Mouse (Mus musculus) MEL (cell line): ENCODE data around the gene Tsga10. TPM values are rescaled to one million over a fixed set of nuclear protein-coding genes. Genes with fewer than 3 reads are reported as not detected.

Experiments used
- DNase-seq: peaks from one replicate; pipeline ENCODE4 v3.0.0; 2011; ENCODE audit warnings: low read depth, low spot score
- H3K27ac ChIP-seq: 2 replicates; pipeline ENCODE4 v1.5.1; 2012; ENCODE audit warnings: low read depth, mild to moderate bottlenecking, control low read depth, low read length, moderate library complexity; ENCODE audit not compliant: control insufficient read depth
- H3K27me3 ChIP-seq, 2 experiments: fragments of 150-350 bp in 1 of 2; sonication (generic) in 1 of 2; 2 replicates each; pipeline ENCODE4 v1.6.1; 2012; ENCODE audit warnings: low read length in 2 of 2, mild to moderate bottlenecking in 2 of 2, improper control_type of control experiment in 1 of 2, moderate library complexity in 1 of 2; ENCODE audit not compliant: insufficient read depth in 2 of 2, control insufficient read depth in 1 of 2
- H3K36me3 ChIP-seq, 2 experiments: 2 replicates each; pipeline ENCODE4 v1.6.1; 2012 to 2014; ENCODE audit warnings: low read length in 2 of 2, improper control_type of control experiment in 1 of 2, inconsistent platforms in 1 of 2, mild to moderate bottlenecking in 1 of 2; ENCODE audit not compliant: insufficient read depth in 2 of 2, control insufficient read depth in 1 of 2
- H3K4me1 ChIP-seq, 2 experiments: fragments of 150-350 bp in 1 of 2; sonication (generic) in 1 of 2; 2 replicates each; pipeline ENCODE4 v1.6.1; 2012; ENCODE audit warnings: low read length in 2 of 2, improper control_type of control experiment in 1 of 2, mild to moderate bottlenecking in 1 of 2; ENCODE audit not compliant: insufficient read depth in 2 of 2, control insufficient read depth in 1 of 2
- H3K4me3 ChIP-seq, 2 experiments: fragments of 150-350 bp in 1 of 2; sonication (generic) in 1 of 2; 2 replicates each; pipeline ENCODE4 v1.5.1; 2012; ENCODE audit warnings: low read depth in 2 of 2, low read length in 2 of 2, mild to moderate bottlenecking in 2 of 2, moderate library complexity in 2 of 2, control low read depth in 1 of 2, improper control_type of control experiment in 1 of 2; ENCODE audit not compliant: control insufficient read depth in 1 of 2, insufficient read depth in 1 of 2
- H3K79me2 ChIP-seq: 2 replicates; pipeline ENCODE4 v1.6.1; 2012; ENCODE audit warnings: mild to moderate bottlenecking, low read length, moderate library complexity; ENCODE audit not compliant: control insufficient read depth, poor library complexity, insufficient read depth
- H3K9ac ChIP-seq: 2 replicates; pipeline ENCODE4 v1.6.1; 2012; ENCODE audit warnings: low read depth, mild to moderate bottlenecking, control low read depth, low read length, moderate library complexity; ENCODE audit not compliant: control insufficient read depth, poor library complexity, severe bottlenecking
- H3K9me3 ChIP-seq: fragments of 150-350 bp; sonication (generic); replicated peaks from 2 replicates; pipeline ENCODE4 v1.6.1; 2012; ENCODE audit warnings: mild to moderate bottlenecking, low read length, improper control_type of control experiment, moderate library complexity; ENCODE audit not compliant: insufficient read depth
- BHLHE40 ChIP-seq: IDR thresholded peaks from 2 replicates; pipeline ENCODE4 v1.6.1; 2012; ENCODE audit warnings: low read depth, mild to moderate bottlenecking, inconsistent platforms, low read length, improper control_type of control experiment, borderline replicate concordance
- CHD1 ChIP-seq: IDR thresholded peaks from 2 replicates; pipeline ENCODE4 v1.6.1; 2012; ENCODE audit warnings: low read depth, mild to moderate bottlenecking, inconsistent platforms, low read length, improper control_type of control experiment
- CHD2 ChIP-seq: IDR thresholded peaks from 2 replicates; pipeline ENCODE4 v1.6.1; 2011; ENCODE audit warnings: low read length, improper control_type of control experiment
- CTCF ChIP-seq, 3 experiments: IDR thresholded peaks in 2 of 3; conservative IDR thresholded peaks in 1 of 3; 2 replicates each; pipeline ENCODE4 v1.5.1; 2011 to 2012; ENCODE audit warnings: low read length in 3 of 3, low read depth in 2 of 3, mild to moderate bottlenecking in 2 of 3, improper control_type of control experiment in 1 of 3, inconsistent platforms in 1 of 3, mixed read lengths in 1 of 3, moderate library complexity in 1 of 3; ENCODE audit not compliant: control insufficient read depth in 1 of 3, insufficient read depth in 1 of 3, poor library complexity in 1 of 3, severe bottlenecking in 1 of 3
- E2F4 ChIP-seq: IDR thresholded peaks from 2 replicates; pipeline ENCODE4 v1.6.1; 2011; ENCODE audit warnings: low read depth, low read length, improper control_type of control experiment, borderline replicate concordance
- ELF1 ChIP-seq: IDR thresholded peaks from 2 replicates; pipeline ENCODE4 v1.6.1; 2014; ENCODE audit warnings: low read depth, mild to moderate bottlenecking, inconsistent platforms, low read length, improper control_type of control experiment, moderate library complexity
- EP300 ChIP-seq, 2 experiments: IDR thresholded peaks; 2 replicates each; pipeline ENCODE4 v1.6.1; 2011; ENCODE audit warnings: improper control_type of control experiment in 2 of 2, low read length in 2 of 2, low read depth in 1 of 2, mild to moderate bottlenecking in 1 of 2
- ETS1 ChIP-seq: IDR thresholded peaks from 2 replicates; pipeline ENCODE4 v1.6.1; 2012; ENCODE audit warnings: low read depth, mild to moderate bottlenecking, inconsistent platforms, low read length, improper control_type of control experiment, moderate library complexity
- GABPA ChIP-seq: IDR thresholded peaks from 2 replicates; pipeline ENCODE4 v1.6.1; 2012; ENCODE audit warnings: low read depth, mild to moderate bottlenecking, inconsistent platforms, low read length, improper control_type of control experiment, moderate library complexity
- GATA1 ChIP-seq: IDR thresholded peaks from 2 replicates; pipeline ENCODE4 v1.6.1; 2011; ENCODE audit warnings: low read depth, low read length, improper control_type of control experiment
- HCFC1 ChIP-seq: IDR thresholded peaks from 2 replicates; pipeline ENCODE4 v1.6.1; 2012; ENCODE audit warnings: low read depth, mild to moderate bottlenecking, inconsistent platforms, low read length, improper control_type of control experiment, moderate library complexity
- KAT2A ChIP-seq: conservative IDR thresholded peaks from 2 replicates; pipeline ENCODE4 v1.6.1; 2012; ENCODE audit warnings: low read depth, low read length, improper control_type of control experiment, inconsistent platforms
- MAFK ChIP-seq: IDR thresholded peaks from 2 replicates; pipeline ENCODE4 v1.6.1; 2011; ENCODE audit warnings: low read depth, mild to moderate bottlenecking, low read length, improper control_type of control experiment, borderline replicate concordance
- MAX ChIP-seq: IDR thresholded peaks from 2 replicates; pipeline ENCODE4 v1.6.1; 2011; ENCODE audit warnings: low read length, improper control_type of control experiment
- MAZ ChIP-seq: IDR thresholded peaks from 2 replicates; pipeline ENCODE4 v1.6.1; 2012; ENCODE audit warnings: low read depth, mild to moderate bottlenecking, inconsistent platforms, low read length, improper control_type of control experiment
- MEF2A ChIP-seq: IDR thresholded peaks from 2 replicates; pipeline ENCODE4 v1.6.1; 2014; ENCODE audit warnings: low read depth, mild to moderate bottlenecking, inconsistent platforms, low read length, improper control_type of control experiment; ENCODE audit not compliant: poor library complexity, insufficient replicate concordance, severe bottlenecking; ENCODE audit errors: extremely low read depth
- MXI1 ChIP-seq: IDR thresholded peaks from 2 replicates; pipeline ENCODE4 v1.6.1; 2011; ENCODE audit warnings: mild to moderate bottlenecking, low read depth, low read length, improper control_type of control experiment
- MYB ChIP-seq: IDR thresholded peaks from 2 replicates; pipeline ENCODE4 v1.6.1; 2011; ENCODE audit warnings: mild to moderate bottlenecking, low read depth, low read length, improper control_type of control experiment
- MYC ChIP-seq: IDR thresholded peaks from 2 replicates; pipeline ENCODE4 v1.6.1; 2011; ENCODE audit warnings: low read depth, mild to moderate bottlenecking, low read length, improper control_type of control experiment, moderate library complexity
- NELFE ChIP-seq: IDR thresholded peaks from 2 replicates; pipeline ENCODE4 v1.6.1; 2011; ENCODE audit warnings: low read depth, low read length, improper control_type of control experiment
- NRF1 ChIP-seq: IDR thresholded peaks from 2 replicates; pipeline ENCODE4 v1.6.1; 2014; ENCODE audit warnings: low read depth, mild to moderate bottlenecking, inconsistent platforms, low read length, improper control_type of control experiment, moderate library complexity; ENCODE audit not compliant: poor library complexity, insufficient read depth, severe bottlenecking
- POLR2A ChIP-seq, 2 experiments: IDR thresholded peaks; 2 replicates each; pipeline ENCODE4 v1.6.1; 2011 to 2012; ENCODE audit warnings: low read length in 2 of 2, mild to moderate bottlenecking in 2 of 2, control low read depth in 1 of 2, improper control_type of control experiment in 1 of 2, low read depth in 1 of 2, moderate library complexity in 1 of 2; ENCODE audit not compliant: control insufficient read depth in 1 of 2, insufficient read depth in 1 of 2, poor library complexity in 1 of 2
- POLR2AphosphoS2 ChIP-seq: IDR thresholded peaks from 2 replicates; pipeline ENCODE4 v1.6.1; 2011; ENCODE audit warnings: low read length, improper control_type of control experiment
- POLR2AphosphoS5 ChIP-seq: IDR thresholded peaks from 2 replicates; pipeline ENCODE4 v1.6.1; 2012; ENCODE audit warnings: low read depth, borderline replicate concordance, mild to moderate bottlenecking, inconsistent platforms, low read length, moderate library complexity, mixed read lengths
- RAD21 ChIP-seq: IDR thresholded peaks from 2 replicates; pipeline ENCODE4 v1.6.1; 2011; ENCODE audit warnings: mild to moderate bottlenecking, low read depth, low read length, improper control_type of control experiment
- RCOR1 ChIP-seq: IDR thresholded peaks from 2 replicates; pipeline ENCODE4 v1.6.1; 2012; ENCODE audit warnings: low read depth, mild to moderate bottlenecking, inconsistent platforms, low read length, improper control_type of control experiment
- SIN3A ChIP-seq: IDR thresholded peaks from 2 replicates; pipeline ENCODE4 v1.6.1; 2012; ENCODE audit warnings: low read length, improper control_type of control experiment, inconsistent platforms
- SMC3 ChIP-seq: IDR thresholded peaks from 2 replicates; pipeline ENCODE4 v1.6.1; 2011; ENCODE audit warnings: low read depth, low read length, improper control_type of control experiment
- TAL1 ChIP-seq: IDR thresholded peaks from 2 replicates; pipeline ENCODE4 v1.6.1; 2012; ENCODE audit warnings: mild to moderate bottlenecking, inconsistent platforms, low read length, moderate library complexity, mixed read lengths
- TBP ChIP-seq: IDR thresholded peaks from 2 replicates; pipeline ENCODE4 v1.8.0; 2011; ENCODE audit warnings: low read depth, low read length, improper control_type of control experiment
- TCF12 ChIP-seq: IDR thresholded peaks from 2 replicates; pipeline ENCODE4 v1.6.1; 2014; ENCODE audit warnings: low read depth, mild to moderate bottlenecking, inconsistent platforms, low read length, improper control_type of control experiment, moderate library complexity
- USF1 ChIP-seq: IDR thresholded peaks from 2 replicates; pipeline ENCODE4 v1.6.1; 2014; ENCODE audit warnings: low read depth, mild to moderate bottlenecking, inconsistent platforms, low read length, improper control_type of control experiment, moderate library complexity
- USF2 ChIP-seq, 2 experiments: IDR thresholded peaks; 2 replicates each; pipeline ENCODE4 v1.6.1; 2011 to 2012; ENCODE audit warnings: improper control_type of control experiment in 2 of 2, low read length in 2 of 2, borderline replicate concordance in 1 of 2, inconsistent platforms in 1 of 2, low read depth in 1 of 2, mild to moderate bottlenecking in 1 of 2; ENCODE audit not compliant: insufficient read depth in 1 of 2
- ZC3H11A ChIP-seq: IDR thresholded peaks from 2 replicates; pipeline ENCODE4 v1.6.1; 2012; ENCODE audit warnings: low read depth, mild to moderate bottlenecking, inconsistent platforms, low read length, improper control_type of control experiment
- ZKSCAN1 ChIP-seq: IDR thresholded peaks from 2 replicates; pipeline ENCODE4 v1.6.1; 2012; ENCODE audit warnings: low read depth, mild to moderate bottlenecking, inconsistent platforms, low read length, improper control_type of control experiment, moderate library complexity
- ZMIZ1 ChIP-seq: IDR thresholded peaks from 2 replicates; pipeline ENCODE4 v1.6.1; 2012; ENCODE audit warnings: low read depth, mild to moderate bottlenecking, inconsistent platforms, low read length, improper control_type of control experiment, moderate library complexity
- ZNF384 ChIP-seq: IDR thresholded peaks from 2 replicates; pipeline ENCODE4 v1.6.1; 2012; ENCODE audit warnings: low read depth, mild to moderate bottlenecking, inconsistent platforms, low read length, improper control_type of control experiment
- polyA plus RNA-seq, 2 experiments: library from polyadenylated mRNA; stranded (reverse) in 1 of 2; unstranded in 1 of 2; fragments of >175 nt in 1 of 2; fragments of >200 nt in 1 of 2; gene quantifications; 2 replicates each; pipeline versions ENCODE4 v1.2.1 to v1.2.4; 2012; ENCODE audit warnings: low replicate concordance in 2 of 2, low read depth in 1 of 2; ENCODE audit not compliant: insufficient read length in 2 of 2, insufficient read depth in 1 of 2, missing spikeins in 1 of 2
- total RNA-seq: library from RNA; depleted of rRNA; stranded (reverse); fragments of 300-350 nt; gene quantifications from 2 replicates; pipeline ENCODE4 v1.2.3, GENCODE M21; 2012

Tsga10 gene
- total and polyA plus RNA-seq, 3 experiments = 0.35 to 0.64 TPM; not detected in 1

DNA sequence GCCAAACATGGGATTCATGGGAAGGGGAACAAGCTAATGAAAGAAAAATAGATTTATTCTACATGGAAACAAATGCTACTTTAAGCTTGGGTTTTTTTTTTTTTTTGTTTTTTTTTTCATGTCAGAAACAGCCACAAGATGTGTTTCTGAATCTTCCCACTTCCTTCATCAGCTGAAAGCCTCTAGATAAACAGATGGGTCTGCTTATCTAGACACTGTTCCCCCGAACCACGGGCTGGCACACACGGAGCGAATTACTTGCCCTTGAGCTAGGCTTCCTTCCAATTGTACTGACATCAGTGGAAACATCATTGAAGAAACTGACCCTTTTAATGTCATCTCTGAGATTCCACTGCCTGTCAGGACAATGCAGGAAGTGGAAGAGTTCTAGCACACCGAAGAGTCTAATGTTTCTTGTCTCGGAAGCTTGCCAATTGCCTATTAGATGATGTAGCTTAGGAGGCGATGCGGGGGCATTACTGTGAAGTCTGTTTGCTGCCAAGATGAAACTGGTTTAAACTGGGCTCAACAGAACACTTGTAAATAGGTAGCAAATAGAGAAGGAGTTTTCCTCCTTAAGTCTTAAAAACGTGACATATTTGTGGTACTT lies 121.5 kb downstream of the Tsga10 start:
- Histone ChIP-seq H3K36me3 (peaks cover 0 to 8% of the 10 kb centered on the region in 2 experiments; a peak in 2 of 4 replicates), H3K4me3 (no peak overlapping the region), H3K27me3 (peaks cover 4 to 5% of the 10 kb centered on the region in 2 experiments; a peak in 3 of 4 replicates), H3K4me1 (peaks cover 7 to 19% of the 10 kb centered on the region in 2 experiments), H3K79me2 (no peaks in the 10 kb centered on the region), H3K9me3 (no peaks in the 10 kb centered on the region), H3K9ac (no peak overlapping the region), H3K27ac (no peak overlapping the region)
- peak; percentile 82 for DNase-seq
- TF ChIP-seq MAZ = 0 out of 2 replicates have a peak, but pooled peaks have one; percentile 66
- peak; percentile 82 for TF ChIP-seq SIN3A
- peak; percentile 92 for TF ChIP-seq EP300 (IDR thresholded peaks at IDR 0.05; ENCODE audit: low read depth in 1 of 2, low read length in 2 of 2)
- peak; percentile 51 for TF ChIP-seq MXI1
- TF ChIP-seq MEF2A = no peak
- peak; percentile 92 for TF ChIP-seq GATA1
- TF ChIP-seq ZKSCAN1 = 0 out of 2 replicates have a peak, but pooled peaks have one; percentile 29
- TF ChIP-seq MAFK = peak; percentile 65; the same call in 1 of the 2 replicates
- peak; percentile 97 for TF ChIP-seq TCF12
- no peak for TF ChIP-seq CHD2
- no peak for TF ChIP-seq POLR2A (IDR thresholded peaks at IDR 0.05; ENCODE audit: control insufficient read depth in 1 of 2, insufficient read depth in 1 of 2, low read depth in 1 of 2, low read length in 2 of 2, poor library complexity in 1 of 2)
- TF ChIP-seq GABPA = 0 out of 2 replicates have a peak, but pooled peaks have one; percentile 41
- TF ChIP-seq SMC3 = no peak
- no peak for TF ChIP-seq HCFC1
- no peak for TF ChIP-seq TBP
- no peak for TF ChIP-seq MYB
- TF ChIP-seq USF2 (IDR thresholded peaks at IDR 0.05; ENCODE audit: borderline replicate concordance in 1 of 2, insufficient read depth in 1 of 2, low read depth in 1 of 2, low read length in 2 of 2) = no peak
- TF ChIP-seq CHD1 = no peak
- TF ChIP-seq BHLHE40 = peak; percentile 61; the same call in 1 of the 2 replicates
- TF ChIP-seq TAL1 = peak; percentile 89
- TF ChIP-seq ETS1 = peak; percentile 98
- TF ChIP-seq KAT2A = peak; percentile 43
- no peak for TF ChIP-seq MYC
- TF ChIP-seq CTCF (IDR thresholded peaks at IDR 0.05 in 2 of 3, conservative IDR thresholded peaks at IDR 0.05 in 1 of 3; ENCODE audit: control insufficient read depth in 1 of 3, insufficient read depth in 1 of 3, low read depth in 2 of 3, low read length in 3 of 3, poor library complexity in 1 of 3, severe bottlenecking in 1 of 3) = no peak
- TF ChIP-seq ZNF384 = peak; percentile 97
- no peak for TF ChIP-seq ZMIZ1
- no peak for TF ChIP-seq ZC3H11A
- peak; percentile 92 for TF ChIP-seq RCOR1
- no peak for TF ChIP-seq NRF1
- TF ChIP-seq USF1 = no peak
- TF ChIP-seq POLR2AphosphoS2 = no peak
- TF ChIP-seq ELF1 = peak; percentile 57
- TF ChIP-seq MAX = peak; percentile 56; the same call in 1 of the 2 replicates
- TF ChIP-seq RAD21 = no peak
- no peak for TF ChIP-seq POLR2AphosphoS5
- no peak for TF ChIP-seq E2F4
- 0 out of 2 replicates have a peak, but pooled peaks have one; percentile 25 for TF ChIP-seq NELFE
